Mouse (Mus musculus): Measurements from ENCODE around the gene Aldh1a2. TPM values are rescaled to one million over a fixed set of nuclear protein-coding genes. Genes with fewer than 3 reads are reported as not detected.

Gene Aldh1a2
- polyA plus RNA-seq, 1 experiment, result 0.01 TPM

DNA sequence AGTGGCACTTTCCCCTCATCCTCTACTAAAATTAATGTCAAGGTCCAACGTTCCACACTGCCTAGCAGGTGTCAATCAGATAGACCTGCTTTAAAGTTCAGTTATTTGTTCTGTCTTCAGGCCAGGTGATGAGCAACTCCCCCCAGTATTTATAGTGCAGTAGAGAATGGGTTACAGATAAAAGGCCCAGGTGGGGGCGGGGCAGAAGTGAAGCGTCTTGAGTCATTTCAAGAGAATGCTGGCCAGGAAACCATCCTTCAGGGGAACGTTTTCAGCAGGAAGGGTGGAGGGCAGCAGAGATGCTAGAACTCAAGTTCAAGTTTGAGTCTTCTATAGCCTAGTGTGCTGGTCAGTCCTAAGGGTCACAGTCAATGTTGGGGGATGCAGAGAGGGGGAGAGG is 121.1 kb downstream of the Aldh1a2 start:
- peaks cover 3% of the 10 kb centered on the region for H3K27me3 ChIP-seq (ENCODE audit: control insufficient read depth, insufficient read depth, insufficient read length)
- H3K36me3 ChIP-seq (ENCODE audit: control insufficient read depth, insufficient read depth), result no peaks in the 10 kb centered on the region
- H3K79me2 ChIP-seq (ENCODE audit: control insufficient read depth, insufficient read depth), result no peaks in the 10 kb centered on the region
- H3K79me3 ChIP-seq (ENCODE audit: low read depth), result no peaks in the 10 kb centered on the region
- no peak for TF ChIP-seq MYOG (IDR thresholded peaks at IDR 0.05; ENCODE audit: control insufficient read depth, extremely low read depth, insufficient read length)
- no peak for TF ChIP-seq USF1 (IDR thresholded peaks at IDR 0.05; ENCODE audit: low read depth)
- TF ChIP-seq FOSL1 (IDR thresholded peaks at IDR 0.05; ENCODE audit: insufficient read depth, low read length, poor library complexity, severe bottlenecking), result no peak
- TF ChIP-seq CTCF (IDR thresholded peaks at IDR 0.05; ENCODE audit: control insufficient read depth, insufficient read depth, insufficient read length), result no peak
- no peak for TF ChIP-seq CEBPB (IDR thresholded peaks at IDR 0.05; ENCODE audit: low read depth)
- TF ChIP-seq MYOD1 (IDR thresholded peaks at IDR 0.05; ENCODE audit: control insufficient read depth, insufficient read length, low read depth), result no peak
- no peak for TF ChIP-seq MAX (IDR thresholded peaks at IDR 0.05)
- no peak overlapping the region for H3ac ChIP-seq (ENCODE audit: control insufficient read depth, insufficient read length, low read depth)
- H3K4me3 ChIP-seq (ENCODE audit: insufficient read depth, poor library complexity, severe bottlenecking), result no peak overlapping the region

DNA sequence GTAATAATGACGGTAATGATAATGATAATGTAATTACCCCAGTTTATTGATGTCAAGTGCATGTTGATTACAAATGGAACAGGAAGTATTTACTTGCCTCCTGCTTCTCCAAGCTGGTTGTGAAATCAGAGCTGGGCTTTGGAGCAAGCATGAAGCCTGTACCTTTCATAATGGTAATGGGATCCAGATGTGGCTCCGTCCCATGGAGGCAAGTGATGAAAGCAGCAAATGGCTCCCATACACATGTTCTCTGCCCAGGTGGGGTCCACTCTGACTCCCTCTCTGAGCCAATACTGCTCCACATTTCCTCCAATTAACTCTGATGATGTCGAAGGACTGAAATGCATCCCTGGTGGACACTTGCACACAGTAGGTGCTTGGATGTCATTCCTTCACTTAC is 121.8 kb downstream of the Aldh1a2 start:
- Histone ChIP-seq H3K79me3 (ENCODE audit: low read depth) (no peaks in the 10 kb centered on the region), H3K4me3 (ENCODE audit: insufficient read depth, poor library complexity, severe bottlenecking) (no peak overlapping the region), H3K36me3 (ENCODE audit: control insufficient read depth, insufficient read depth) (no peaks in the 10 kb centered on the region), H3K79me2 (ENCODE audit: control insufficient read depth, insufficient read depth) (no peaks in the 10 kb centered on the region), H3ac (ENCODE audit: control insufficient read depth, insufficient read length, low read depth) (no peak overlapping the region), H3K27me3 (ENCODE audit: control insufficient read depth, insufficient read depth, insufficient read length) (peaks cover 2% of the 10 kb centered on the region)
- TF ChIP-seq MYOG (IDR thresholded peaks at IDR 0.05; ENCODE audit: control insufficient read depth, extremely low read depth, insufficient read length) (no peak), MAX (IDR thresholded peaks at IDR 0.05) (no peak), CEBPB (IDR thresholded peaks at IDR 0.05; ENCODE audit: low read depth) (no peak), CTCF (IDR thresholded peaks at IDR 0.05; ENCODE audit: control insufficient read depth, insufficient read depth, insufficient read length) (no peak), FOSL1 (IDR thresholded peaks at IDR 0.05; ENCODE audit: insufficient read depth, low read length, poor library complexity, severe bottlenecking) (no peak), USF1 (IDR thresholded peaks at IDR 0.05; ENCODE audit: low read depth) (no peak), MYOD1 (IDR thresholded peaks at IDR 0.05; ENCODE audit: control insufficient read depth, insufficient read length, low read depth) (no peak)

DNA sequence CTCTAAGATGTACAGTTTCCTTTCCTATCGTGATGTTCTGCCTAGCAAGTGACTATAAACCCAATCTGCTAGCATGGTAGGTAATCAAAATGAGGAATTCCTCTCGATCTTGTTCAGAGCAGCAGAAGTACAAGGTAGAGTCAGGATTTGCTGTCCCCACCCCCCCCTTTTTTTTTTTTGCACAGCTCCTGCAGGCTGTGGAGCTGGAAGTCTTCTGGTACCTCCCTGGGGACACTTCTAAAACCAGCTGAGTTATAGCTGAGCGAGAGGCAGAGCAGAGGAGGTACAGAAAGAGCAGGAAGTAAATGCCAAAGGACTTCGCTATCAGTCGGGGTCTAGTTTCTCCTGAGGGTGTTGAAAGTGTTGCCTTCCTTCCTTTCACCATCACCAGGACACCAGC is 124.5 kb downstream of the Aldh1a2 start:
- H3K79me3 ChIP-seq (ENCODE audit: low read depth), result no peaks in the 10 kb centered on the region
- H3K79me2 ChIP-seq (ENCODE audit: control insufficient read depth, insufficient read depth), result no peaks in the 10 kb centered on the region
- no peaks in the 10 kb centered on the region for H3K27me3 ChIP-seq (ENCODE audit: control insufficient read depth, insufficient read depth, insufficient read length)
- H3K4me3 ChIP-seq (ENCODE audit: insufficient read depth, poor library complexity, severe bottlenecking), result no peak overlapping the region
- no peaks in the 10 kb centered on the region for H3K36me3 ChIP-seq (ENCODE audit: control insufficient read depth, insufficient read depth)
- TF ChIP-seq CEBPB (IDR thresholded peaks at IDR 0.05; ENCODE audit: low read depth) (no peak), MYOD1 (IDR thresholded peaks at IDR 0.05; ENCODE audit: control insufficient read depth, insufficient read length, low read depth) (no peak), CTCF (IDR thresholded peaks at IDR 0.05; ENCODE audit: control insufficient read depth, insufficient read depth, insufficient read length) (no peak), MYOG (IDR thresholded peaks at IDR 0.05; ENCODE audit: control insufficient read depth, extremely low read depth, insufficient read length) (no peak), FOSL1 (IDR thresholded peaks at IDR 0.05; ENCODE audit: insufficient read depth, low read length, poor library complexity, severe bottlenecking) (no peak), USF1 (IDR thresholded peaks at IDR 0.05; ENCODE audit: low read depth) (no peak), MAX (IDR thresholded peaks at IDR 0.05) (no peak)
- H3ac ChIP-seq (ENCODE audit: control insufficient read depth, insufficient read length, low read depth), result no peak overlapping the region

Other genes starting within 250 kb of the Aldh1a2 start
- gene Aqp9, start 47.1 kb upstream of the Aldh1a2 start, polyA plus RNA-seq (2012; fragmentation: generic; extraction: Trizol), result 0.01 TPM

All from C2C12 (cell line).